22 mouse cellular contexts compared by ENCODE assay signal in genomic region chr11:109594761-109595160, GRCm38 (mm10). TPM values are rescaled to one million over a fixed set of nuclear protein-coding genes. Genes with fewer than 3 reads are reported as not detected.
DNase-seq lines count a peak whose midpoint lies in the region; ATAC-seq and TF ChIP-seq lines count a peak whose summit lies in the region.
"Had no signal": no experiment of that assay in that cellular context is flagged by ENCODE, and none has a peak within 500 bp of the region (broad histone marks: within the 10 kb centered on the region; RNA-seq: fewer than 3 reads in every experiment).

No protein-coding gene starts in this region.

- H3K4me2 ChIP-seq in midbrain, embryonic 14.5 days (ENCODE audit: low read length) = no peak overlapping the region
- H3K4me2 ChIP-seq: embryonic facial prominence, embryonic 12.5 days; forebrain, embryonic 12.5 days; hindbrain, embryonic 14.5 days; limb, embryonic 15.5 days; neural tube, embryonic 13.5 days had no signal

- no peak overlapping the region for H3K9ac ChIP-seq in midbrain, embryonic 14.5 days (replicated peaks; ENCODE audit: low read length)
- H3K9ac ChIP-seq: embryonic facial prominence, embryonic 12.5 days; forebrain, embryonic 12.5 days; hindbrain, embryonic 14.5 days; limb, embryonic 15.5 days; neural tube, embryonic 13.5 days had no signal

- peak; percentile 48 for DNase-seq in gastrocnemius, adult 2 months
- DNase-seq in gastrocnemius, postnatal 14 days = no peak
- peak; percentile 31 to 40 for DNase-seq in heart, postnatal 14 days
- no peak for DNase-seq in heart, adult 8-10 months (ENCODE audit: low spot score)
- peak; percentile 29 to 45 for DNase-seq in kidney, adult 8-10 months
- DNase-seq in kidney, postnatal 36 days = peak; percentile 63 to 68
- no peak for DNase-seq in thymus, postnatal 36 days
- DNase-seq in midbrain, embryonic 14.5 days = no peak
- DNase-seq: adrenal gland, postnatal 25 days; layer of hippocampus, adult 9-11 months; lung, postnatal 4 days; retina, postnatal 1 day; right cerebral cortex, postnatal 25 days had no signal

- H3K27ac ChIP-seq in gastrocnemius, adult 2 months = peak overlapping the region; percentile 49
- H3K27ac ChIP-seq in midbrain, embryonic 14.5 days (replicated peaks; ENCODE audit: low read depth, low read length) = no peak overlapping the region
- H3K27ac ChIP-seq: embryonic facial prominence, embryonic 12.5 days; forebrain, embryonic 12.5 days; hindbrain, embryonic 14.5 days; neural tube, embryonic 13.5 days had no signal

- no peak overlapping the region for H3K4me3 ChIP-seq in gastrocnemius, adult 2 months
- no peak overlapping the region for H3K4me3 ChIP-seq in midbrain, embryonic 14.5 days (replicated peaks; ENCODE audit: low read depth, low read length)
- H3K4me3 ChIP-seq: embryonic facial prominence, embryonic 12.5 days; forebrain, embryonic 12.5 days; limb, embryonic 15.5 days; myocyte; neural tube, embryonic 13.5 days had no signal

- intact Hi-C loops in gastrocnemius, adult 2 months (cut with DNase I) = no loop called here
- intact Hi-C loops in gastrocnemius, postnatal 14 days (cut with DNase I; ENCODE audit: low total_unique reads) = no loop called here
- intact Hi-C loops in heart, postnatal 14 days (cut with DNase I) = no loop called here

- TF ChIP-seq CTCF in gastrocnemius, adult 2 months (IDR thresholded peaks at IDR 0.05) = no peak

- no peaks in the 10 kb centered on the region for H3K27me3 ChIP-seq in midbrain, embryonic 14.5 days (ENCODE audit: control insufficient read depth, insufficient read depth, low read length)
- H3K27me3 ChIP-seq: embryonic facial prominence, embryonic 12.5 days; forebrain, embryonic 12.5 days; limb, embryonic 15.5 days; neural tube, embryonic 13.5 days had no signal

- ATAC-seq in midbrain, embryonic 14.5 days (ENCODE audit: low FRiP score, low TSS enrichment) = no peak
- ATAC-seq: CD4-positive, CD25-positive, alpha-beta regulatory T cell, adult 4 months; inflammation-experienced regulatory T-cells, adult 6 months; midbrain, embryonic 16.5 days had no signal

- no peaks in the 10 kb centered on the region for H3K36me3 ChIP-seq in midbrain, embryonic 14.5 days (ENCODE audit: control insufficient read depth, insufficient read depth, low read length)
- H3K36me3 ChIP-seq: forebrain, embryonic 12.5 days had no signal

- 94% methylated on average over 8 of the region's 8 CpGs for WGBS in midbrain, embryonic 14.5 days

- no peaks in the 10 kb centered on the region for H3K4me1 ChIP-seq in midbrain, embryonic 14.5 days (ENCODE audit: control insufficient read depth, insufficient read depth, low read length)
- H3K4me1 ChIP-seq: forebrain, embryonic 12.5 days; neural tube, embryonic 13.5 days had no signal

- H3K9me3 ChIP-seq in midbrain, embryonic 14.5 days (ENCODE audit: control insufficient read depth, low read length) = no peaks in the 10 kb centered on the region
- H3K9me3 ChIP-seq: embryonic facial prominence, embryonic 12.5 days; forebrain, embryonic 12.5 days; limb, embryonic 15.5 days; neural tube, embryonic 13.5 days had no signal

RNA-seq across cellular contexts. Expression of gene Wipi1, which starts 17.0 kb away (rescaled TPM):
- total RNA-seq in gastrocnemius, adult 2 months (2021) = 10 to 100 TPM; 53.0 to 60.8 TPM
- 10 to 100 TPM; 59.7 to 62.2 TPM for total RNA-seq in gastrocnemius, postnatal 14 days (2021)
- total RNA-seq in heart, postnatal 14 days (2021) = 100 to 1,000 TPM in 1 of 2 experiments, 10 to 100 TPM in 1; 98.4 to 101 TPM
- total RNA-seq in heart, adult 8-10 months (2022) = 100 to 1,000 TPM; 110 to 141 (median 120) TPM
- 6.5 and 9.9 TPM in 2 replicates for polyA plus RNA-seq in midbrain, embryonic 14.5 days (2014; fragmentation: Nextera tagmentation; extraction: Ambion mirVana)
- polyA plus RNA-seq: CD4-positive, CD25-positive, alpha-beta regulatory T cell, adult 4 months had no signal

RNA-seq across cellular contexts. Expression of gene Prkar1a, which starts 54.4 kb away (rescaled TPM):
- 100 to 1,000 TPM in 1 of 2 experiments, 10 to 100 TPM in 1; 98.9 to 117 TPM for total RNA-seq in gastrocnemius, adult 2 months (2021)
- 100 to 1,000 TPM; 172 to 199 TPM for total RNA-seq in gastrocnemius, postnatal 14 days (2021)
- 100 to 1,000 TPM; 365 to 412 TPM for total RNA-seq in heart, postnatal 14 days (2021)
- 100 to 1,000 TPM; 347 to 373 (median 363) TPM for total RNA-seq in heart, adult 8-10 months (2022)
- polyA plus RNA-seq in midbrain, embryonic 14.5 days (2014; fragmentation: Nextera tagmentation; extraction: Ambion mirVana) = 494 and 582 TPM in 2 replicates

Comparison
In these comparisons a context has a peak if more than half of its experiments do, and no peak if none do; other contexts are left out.
1. DNase-seq: peak in gastrocnemius, adult 2 months (single experiment), heart, postnatal 14 days (2 of 2), kidney, adult 8-10 months (2 of 2) and kidney, postnatal 36 days (2 of 2); none in gastrocnemius, postnatal 14 days (single experiment), heart, adult 8-10 months (single experiment), thymus, postnatal 36 days (0 of 2) and midbrain, embryonic 14.5 days (single experiment).